Mouse (Mus musculus) skeletal muscle tissue, adult 2 months (tissue): ENCODE data around the gene Zfp872.
"Not testable (repeated sequence)": the region's sequence is repeated elsewhere in the genome, so short reads cannot be mapped to it uniquely, and the experiment has no call there.

Experiments used
- DNase-seq: peaks from one replicate; pipeline ENCODE4 v3.0.0-alpha.2; 2012; ENCODE audit warnings: low read depth, low spot score

The Zfp872 gene

GRCm38 (mm10) chr9:22188025-22188611 lies at the start of gene Zfp872:
Gene Zfp872 (plus strand): TSS chr9:22188090.
- peak; percentile 4 for DNase-seq

GRCm38 (mm10) chr9:22138480-22138879 lies 49.4 kb upstream of the Zfp872 start:
- DNase-seq: no peak

GRCm38 (mm10) chr9:22139746-22140145 lies 48.1 kb upstream of the Zfp872 start:
- DNase-seq: no peak

- peak; percentile 64 for DNase-seq
These were observed 44.5 kb upstream of the Zfp872 start for GRCm38 (mm10) chr9:22143108-22144037.

- no peak for DNase-seq
These were observed 43.5 kb upstream of the Zfp872 start for GRCm38 (mm10) chr9:22144304-22144965.

- no peak for DNase-seq
These were observed 38.3 kb upstream of the Zfp872 start for GRCm38 (mm10) chr9:22149426-22150248.

- not testable (repeated sequence) for DNase-seq
These were observed 37.6 kb upstream of the Zfp872 start for GRCm38 (mm10) chr9:22150249-22150693.

- no peak for DNase-seq
These were observed 36.9 kb upstream of the Zfp872 start for GRCm38 (mm10) chr9:22150946-22151345.

- no peak for DNase-seq
These were observed 34.1 kb upstream of the Zfp872 start for GRCm38 (mm10) chr9:22153810-22154209.

GRCm38 (mm10) chr9:22155614-22156013 lies 32.3 kb upstream of the Zfp872 start:
- peak; percentile 35 for DNase-seq

GRCm38 (mm10) chr9:22156497-22157245 lies 31.2 kb upstream of the Zfp872 start, which contains the start of gene Pigyl:
Gene Pigyl (plus strand): TSS chr9:22156846.
- peak; percentile 97 for DNase-seq

GRCm38 (mm10) chr9:22157516-22158265 lies 30.2 kb upstream of the Zfp872 start:
- no peak for DNase-seq

- DNase-seq: no peak
These were observed 26.6 kb upstream of the Zfp872 start for GRCm38 (mm10) chr9:22161299-22161698.

- DNase-seq: no peak
These were observed 25.6 kb upstream of the Zfp872 start for GRCm38 (mm10) chr9:22162305-22162704.

- DNase-seq: no peak
These were observed 25.0 kb upstream of the Zfp872 start for GRCm38 (mm10) chr9:22162912-22163311.

- no peak for DNase-seq
These were observed 22.9 kb upstream of the Zfp872 start for GRCm38 (mm10) chr9:22164711-22165668.

GRCm38 (mm10) chr9:22165964-22166363 lies 21.9 kb upstream of the Zfp872 start:
- no peak for DNase-seq

GRCm38 (mm10) chr9:22166686-22167085 lies 21.2 kb upstream of the Zfp872 start:
- no peak for DNase-seq

GRCm38 (mm10) chr9:22167751-22168150 lies 20.1 kb upstream of the Zfp872 start:
- no peak for DNase-seq
